27 mouse cellular contexts compared by ENCODE assay signal in the genomic region with DNA sequence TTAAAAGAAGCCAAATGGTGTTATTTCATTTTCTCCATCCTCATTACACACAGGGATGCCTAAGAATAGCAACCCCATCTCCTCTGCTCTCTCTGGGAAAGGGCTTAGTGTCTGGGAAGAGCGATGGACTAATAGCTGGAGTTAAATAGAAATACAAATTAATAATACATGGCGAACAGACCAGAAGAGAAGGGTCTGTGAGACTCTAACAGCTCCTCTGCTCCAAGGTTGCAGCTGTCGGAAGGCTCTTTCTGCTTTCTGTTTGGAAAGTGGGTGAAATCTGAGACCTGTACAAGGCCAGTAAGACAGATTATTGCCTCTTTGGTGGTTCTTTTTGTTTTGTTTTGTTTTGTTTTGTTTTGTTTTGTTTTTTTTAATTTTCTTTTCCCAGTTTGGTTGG. TPM values are rescaled to one million over a fixed set of nuclear protein-coding genes. Genes with fewer than 3 reads are reported as not detected.
A peak's percentile ranks its signal among the peaks of the same experiment; 100 is the strongest.
DNase-seq lines count a peak whose midpoint lies in the region; ATAC-seq and TF ChIP-seq lines count a peak whose summit lies in the region.
"Had no signal": no experiment of that assay in that cellular context is flagged by ENCODE, and none has a peak within 500 bp of the region (broad histone marks: within the 10 kb centered on the region; RNA-seq: fewer than 3 reads in every experiment).

No protein-coding gene starts in this region.

- peaks cover 5% of the 10 kb centered on the region for H3K9me3 ChIP-seq in forebrain, embryonic 10.5 days
- H3K9me3 ChIP-seq in forebrain, postnatal 0 days (ENCODE audit: low read length), result no peaks in the 10 kb centered on the region
- H3K9me3 ChIP-seq in midbrain, embryonic 13.5 days, result 0 out of 2 replicates have a peak, but pooled peaks cover 9% of the 10 kb centered on the region
- H3K9me3 ChIP-seq in midbrain, embryonic 10.5 days (replicated peaks), result peaks cover 7% of the 10 kb centered on the region
- peaks cover 4% of the 10 kb centered on the region; the same call in 1 of the 2 replicates for H3K9me3 ChIP-seq in limb, embryonic 13.5 days
- H3K9me3 ChIP-seq in stomach, postnatal 0 days (ENCODE audit: control insufficient read depth, low read length), result no peaks in the 10 kb centered on the region
- H3K9me3 ChIP-seq: intestine, embryonic 15.5 days; limb, embryonic 15.5 days had no signal

- H3K4me2 ChIP-seq in forebrain, postnatal 0 days (ENCODE audit: low read depth), result no peak overlapping the region
- no peak overlapping the region for H3K4me2 ChIP-seq in midbrain, embryonic 13.5 days (replicated peaks)
- no peak overlapping the region for H3K4me2 ChIP-seq in limb, embryonic 13.5 days (replicated peaks)
- no peak overlapping the region for H3K4me2 ChIP-seq in stomach, postnatal 0 days (replicated peaks; ENCODE audit: low read depth)
- H3K4me2 ChIP-seq: embryonic facial prominence, embryonic 13.5 days; hindbrain, embryonic 14.5 days; intestine, embryonic 15.5 days; limb, embryonic 15.5 days; liver, embryonic 15.5 days had no signal

- WGBS in forebrain, embryonic 10.5 days, result 82% methylated on average over 3 of the region's 3 CpGs
- WGBS in forebrain, postnatal 0 days, result 68% methylated on average over 3 of the region's 3 CpGs
- WGBS in midbrain, embryonic 13.5 days, result 62% methylated on average over 3 of the region's 3 CpGs
- 84% methylated on average over 3 of the region's 3 CpGs for WGBS in midbrain, embryonic 10.5 days
- WGBS in limb, embryonic 13.5 days, result 29% methylated on average over 3 of the region's 3 CpGs
- 60% methylated on average over 3 of the region's 3 CpGs for WGBS in stomach, postnatal 0 days

- no peak for TF ChIP-seq EP300 in stomach, postnatal 0 days (optimal IDR thresholded peaks at IDR 0.05)

- no peak for ATAC-seq in forebrain, postnatal 0 days
- no peak for ATAC-seq in midbrain, embryonic 13.5 days
- no peak for ATAC-seq in limb, embryonic 13.5 days (ENCODE audit: low FRiP score, low read depth)
- no peak for ATAC-seq in stomach, postnatal 0 days (ENCODE audit: low FRiP score, low TSS enrichment)
- ATAC-seq: CD4-positive, CD25-positive, alpha-beta regulatory T cell, adult 4 months; intestine, embryonic 15.5 days; lung, postnatal 0 days; Patski had no signal

- no peak for TF ChIP-seq CTCF in forebrain, postnatal 0 days (IDR thresholded peaks at IDR 0.05; ENCODE audit: low read depth)
- no peak for TF ChIP-seq CTCF in stomach, postnatal 0 days (IDR thresholded peaks at IDR 0.05; ENCODE audit: low read depth)

- no peaks in the 10 kb centered on the region for H3K27me3 ChIP-seq in forebrain, embryonic 10.5 days (ENCODE audit: poor library complexity, severe bottlenecking)
- no peaks in the 10 kb centered on the region for H3K27me3 ChIP-seq in forebrain, postnatal 0 days (ENCODE audit: insufficient read depth, low read length)
- no peaks in the 10 kb centered on the region for H3K27me3 ChIP-seq in midbrain, embryonic 13.5 days
- no peaks in the 10 kb centered on the region for H3K27me3 ChIP-seq in midbrain, embryonic 10.5 days (ENCODE audit: low read depth, poor library complexity, severe bottlenecking)
- no peaks in the 10 kb centered on the region for H3K27me3 ChIP-seq in limb, embryonic 13.5 days
- no peaks in the 10 kb centered on the region for H3K27me3 ChIP-seq in stomach, postnatal 0 days (ENCODE audit: control insufficient read depth, insufficient read depth, low read length)
- H3K27me3 ChIP-seq: embryonic facial prominence, embryonic 13.5 days; intestine, embryonic 15.5 days; limb, embryonic 15.5 days; liver, embryonic 15.5 days; Patski had no signal

- peaks cover 15% of the 10 kb centered on the region for H3K4me1 ChIP-seq in forebrain, embryonic 10.5 days
- 0 out of 2 replicates have a peak, but pooled peaks cover 7% of the 10 kb centered on the region for H3K4me1 ChIP-seq in forebrain, postnatal 0 days (ENCODE audit: insufficient read depth)
- H3K4me1 ChIP-seq in midbrain, embryonic 13.5 days (replicated peaks), result peaks cover 21% of the 10 kb centered on the region
- H3K4me1 ChIP-seq in midbrain, embryonic 10.5 days, result peaks cover 13% of the 10 kb centered on the region
- peaks cover 19% of the 10 kb centered on the region for H3K4me1 ChIP-seq in limb, embryonic 13.5 days
- H3K4me1 ChIP-seq in stomach, postnatal 0 days (replicated peaks; ENCODE audit: control insufficient read depth, insufficient read depth), result no peaks in the 10 kb centered on the region
- H3K4me1 ChIP-seq: liver, embryonic 15.5 days had no signal

- H3K27ac ChIP-seq in forebrain, embryonic 10.5 days, result peak overlapping the region; percentile 62; the same call in 1 of the 2 replicates
- no peak overlapping the region for H3K27ac ChIP-seq in forebrain, postnatal 0 days (ENCODE audit: low read depth, low read length)
- no peak overlapping the region; the same call in 1 of the 2 replicates for H3K27ac ChIP-seq in midbrain, embryonic 13.5 days
- H3K27ac ChIP-seq in midbrain, embryonic 10.5 days (replicated peaks), result no peak overlapping the region
- 0 out of 2 replicates have a peak overlapping the region, but pooled peaks have one; percentile 28 for H3K27ac ChIP-seq in limb, embryonic 13.5 days
- 0 out of 2 replicates have a peak overlapping the region, but pooled peaks have one; percentile 13 for H3K27ac ChIP-seq in stomach, postnatal 0 days (replicated peaks)
- H3K27ac ChIP-seq: embryonic facial prominence, embryonic 13.5 days; heart, embryonic 10.5 days; hindbrain, embryonic 14.5 days; intestine, embryonic 15.5 days; limb, embryonic 15.5 days; liver, embryonic 15.5 days had no signal

- H3K36me3 ChIP-seq in forebrain, embryonic 10.5 days (replicated peaks), result peaks cover 36% of the 10 kb centered on the region
- no peaks in the 10 kb centered on the region for H3K36me3 ChIP-seq in forebrain, postnatal 0 days (ENCODE audit: insufficient read depth)
- H3K36me3 ChIP-seq in midbrain, embryonic 13.5 days, result peaks cover 4% of the 10 kb centered on the region
- peaks cover 27% of the 10 kb centered on the region for H3K36me3 ChIP-seq in midbrain, embryonic 10.5 days
- peaks cover 8% of the 10 kb centered on the region for H3K36me3 ChIP-seq in limb, embryonic 13.5 days
- no peaks in the 10 kb centered on the region; the same call in 1 of the 2 replicates for H3K36me3 ChIP-seq in stomach, postnatal 0 days (ENCODE audit: control insufficient read depth, insufficient read depth, low read length)
- H3K36me3 ChIP-seq: intestine, embryonic 15.5 days; limb, embryonic 15.5 days had no signal

- no peak overlapping the region for H3K4me3 ChIP-seq in forebrain, embryonic 10.5 days
- no peak overlapping the region for H3K4me3 ChIP-seq in forebrain, postnatal 0 days (ENCODE audit: low read depth, low read length)
- no peak overlapping the region for H3K4me3 ChIP-seq in midbrain, embryonic 13.5 days (replicated peaks)
- H3K4me3 ChIP-seq in midbrain, embryonic 10.5 days, result no peak overlapping the region
- H3K4me3 ChIP-seq in limb, embryonic 13.5 days, result no peak overlapping the region
- H3K4me3 ChIP-seq in stomach, postnatal 0 days (ENCODE audit: low read depth, low read length), result no peak overlapping the region
- H3K4me3 ChIP-seq: embryonic facial prominence, embryonic 13.5 days; heart, embryonic 10.5 days; intestine, embryonic 15.5 days; limb, embryonic 15.5 days; liver, embryonic 15.5 days had no signal

- no peak overlapping the region for H3K9ac ChIP-seq in forebrain, postnatal 0 days
- 0 out of 2 replicates have a peak overlapping the region, but pooled peaks have one; percentile 14 for H3K9ac ChIP-seq in midbrain, embryonic 13.5 days (replicated peaks)
- no peak overlapping the region for H3K9ac ChIP-seq in limb, embryonic 13.5 days
- no peak overlapping the region for H3K9ac ChIP-seq in stomach, postnatal 0 days (ENCODE audit: low read length)
- H3K9ac ChIP-seq: embryonic facial prominence, embryonic 13.5 days; hindbrain, embryonic 14.5 days; intestine, embryonic 15.5 days; limb, embryonic 15.5 days; liver, embryonic 15.5 days had no signal

- DNase-seq in forebrain, embryonic 10.5 days (ENCODE audit: extremely low spot score, low spot score), result no peak
- no peak for DNase-seq in forebrain, postnatal 0 days
- no peak for DNase-seq in midbrain, embryonic 10.5 days (ENCODE audit: low spot score)
- no peak for DNase-seq in stomach, postnatal 0 days (ENCODE audit: low spot score)
- no peak for DNase-seq in lung, postnatal 4 days
- no peak for DNase-seq in layer of hippocampus, postnatal 14 days (ENCODE audit: low spot score in 2 of 2)
- DNase-seq: adrenal gland, adult 8-10 months; cerebellum, adult 9-11 months; kidney, adult 9 months; kidney, postnatal 25 days; right cerebral cortex, postnatal 4 days; thymus, postnatal 25 days had no signal

RNA-seq across cellular contexts. Expression of a gene that starts 8.4 kb away (rescaled TPM):
- polyA plus RNA-seq in forebrain, embryonic 10.5 days (2016; fragmentation: Nextera tagmentation; extraction: Ambion mirVana), result 0.11 TPM in 1 of 2 replicates, not detected in the other
- not detected in 2 replicates for total RNA-seq in forebrain, postnatal 0 days (2014; rRNA removed)
- 0.44 TPM in 1 of 2 replicates, not detected in the other for polyA plus RNA-seq in forebrain, postnatal 0 days (2015; fragmentation: Nextera tagmentation; extraction: Ambion mirVana)
- 0.17 TPM in 1 of 2 replicates, not detected in the other for polyA plus RNA-seq in midbrain, embryonic 13.5 days (2015; fragmentation: Nextera tagmentation; extraction: Ambion mirVana)
- 0.21 and 0.31 TPM in 2 replicates for polyA plus RNA-seq in midbrain, embryonic 10.5 days (2016; fragmentation: Nextera tagmentation; extraction: Ambion mirVana)
- 0.11 and 0.17 TPM in 2 replicates for polyA plus RNA-seq in limb, embryonic 13.5 days (2015; fragmentation: Nextera tagmentation; extraction: Ambion mirVana)
- 0.21 and 0.29 TPM in 2 replicates for polyA plus RNA-seq in stomach, postnatal 0 days (2015; fragmentation: Nextera tagmentation; extraction: Ambion mirVana)
- total RNA-seq in layer of hippocampus, postnatal 14 days (2021), result not detected
- total RNA-seq: left cerebral cortex, adult 18-20 months; megakaryocyte progenitor cell, adult 5-6 weeks; neutrophil, adult 5-6 weeks had no signal
- polyA plus RNA-seq: cortical plate, adult 2 months had no signal

RNA-seq across cellular contexts. Expression of a gene that starts 31.9 kb away (rescaled TPM):
- 42.6 and 44.9 TPM in 2 replicates for polyA plus RNA-seq in forebrain, embryonic 10.5 days (2016; fragmentation: Nextera tagmentation; extraction: Ambion mirVana)
- total RNA-seq in forebrain, postnatal 0 days (2014; rRNA removed), result 4.7 and 8.2 TPM in 2 replicates
- 9.9 and 12.4 TPM in 2 replicates for polyA plus RNA-seq in forebrain, postnatal 0 days (2015; fragmentation: Nextera tagmentation; extraction: Ambion mirVana)
- 25.3 and 29.8 TPM in 2 replicates for polyA plus RNA-seq in midbrain, embryonic 13.5 days (2015; fragmentation: Nextera tagmentation; extraction: Ambion mirVana)
- 45.9 and 48.4 TPM in 2 replicates for polyA plus RNA-seq in midbrain, embryonic 10.5 days (2016; fragmentation: Nextera tagmentation; extraction: Ambion mirVana)
- 31.8 and 33.0 TPM in 2 replicates for polyA plus RNA-seq in limb, embryonic 13.5 days (2015; fragmentation: Nextera tagmentation; extraction: Ambion mirVana)
- 13.2 and 13.5 TPM in 2 replicates for polyA plus RNA-seq in stomach, postnatal 0 days (2015; fragmentation: Nextera tagmentation; extraction: Ambion mirVana)
- total RNA-seq in layer of hippocampus, postnatal 14 days (2021), result 1 to 10 TPM; 9.2 to 9.6 TPM

RNA-seq across cellular contexts. Expression of a gene that starts 32.0 kb away (rescaled TPM):
- polyA plus RNA-seq in forebrain, embryonic 10.5 days (2016; fragmentation: Nextera tagmentation; extraction: Ambion mirVana), result 50.8 and 53.2 TPM in 2 replicates
- 32.7 and 34.2 TPM in 2 replicates for total RNA-seq in forebrain, postnatal 0 days (2014; rRNA removed)
- 24.5 and 25.2 TPM in 2 replicates for polyA plus RNA-seq in forebrain, postnatal 0 days (2015; fragmentation: Nextera tagmentation; extraction: Ambion mirVana)
- 40.2 and 40.8 TPM in 2 replicates for polyA plus RNA-seq in midbrain, embryonic 13.5 days (2015; fragmentation: Nextera tagmentation; extraction: Ambion mirVana)
- 55.2 and 59.9 TPM in 2 replicates for polyA plus RNA-seq in midbrain, embryonic 10.5 days (2016; fragmentation: Nextera tagmentation; extraction: Ambion mirVana)
- 33.9 and 34.5 TPM in 2 replicates for polyA plus RNA-seq in limb, embryonic 13.5 days (2015; fragmentation: Nextera tagmentation; extraction: Ambion mirVana)
- polyA plus RNA-seq in stomach, postnatal 0 days (2015; fragmentation: Nextera tagmentation; extraction: Ambion mirVana), result 9.2 and 9.5 TPM in 2 replicates
- total RNA-seq in layer of hippocampus, postnatal 14 days (2021), result 10 to 100 TPM; 18.1 to 19.8 TPM

Comparison
In these comparisons a context has a peak if more than half of its experiments do, and no peak if none do; other contexts are left out.
1. H3K27ac ChIP-seq: peak in forebrain, embryonic 10.5 days (single experiment), limb, embryonic 13.5 days (single experiment) and stomach, postnatal 0 days (single experiment); none in forebrain, postnatal 0 days (single experiment), midbrain, embryonic 13.5 days (single experiment) and midbrain, embryonic 10.5 days (single experiment).